Mouse (Mus musculus): ENCODE data around the gene 4930407I10Rik. TPM values are rescaled to one million over a fixed set of nuclear protein-coding genes. Genes with fewer than 3 reads are reported as not detected.

4930407I10Rik gene
- total RNA-seq (2021): not detected
- long read RNA-seq, experiment 1: 0 reads
- long read RNA-seq, experiment 2: 0 reads

- no peak for DNase-seq
Observed at GRCm38 (mm10) chr15:82058719-82059201, at the start of gene 4930407I10Rik. TSS of gene 4930407I10Rik (plus strand) at chr15:82059151.

DNA sequence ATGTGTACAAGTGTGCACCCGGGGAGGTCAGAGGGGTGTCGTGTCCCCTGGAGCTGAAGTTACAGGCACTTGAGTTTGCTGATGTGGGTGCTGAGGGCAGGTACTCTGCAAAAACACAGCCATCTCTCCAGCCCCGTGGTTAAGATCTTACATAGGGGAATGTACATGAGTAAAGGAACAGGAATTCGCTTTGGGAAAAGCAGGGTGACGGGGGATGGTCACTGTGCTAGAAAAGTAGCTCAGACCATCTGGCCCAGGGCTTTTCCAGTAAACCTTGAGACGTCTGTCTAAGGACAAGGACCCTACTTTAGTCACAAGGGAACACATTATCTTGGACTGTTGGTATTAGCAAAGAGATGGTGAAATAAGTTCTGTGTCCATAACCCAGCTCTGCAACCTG is 47.0 kb upstream of the 4930407I10Rik start:
- DNase-seq: no peak

- DNase-seq: no peak
Observed at GRCm38 (mm10) chr15:82014745-82015391, 44.1 kb upstream of the 4930407I10Rik start.

DNA sequence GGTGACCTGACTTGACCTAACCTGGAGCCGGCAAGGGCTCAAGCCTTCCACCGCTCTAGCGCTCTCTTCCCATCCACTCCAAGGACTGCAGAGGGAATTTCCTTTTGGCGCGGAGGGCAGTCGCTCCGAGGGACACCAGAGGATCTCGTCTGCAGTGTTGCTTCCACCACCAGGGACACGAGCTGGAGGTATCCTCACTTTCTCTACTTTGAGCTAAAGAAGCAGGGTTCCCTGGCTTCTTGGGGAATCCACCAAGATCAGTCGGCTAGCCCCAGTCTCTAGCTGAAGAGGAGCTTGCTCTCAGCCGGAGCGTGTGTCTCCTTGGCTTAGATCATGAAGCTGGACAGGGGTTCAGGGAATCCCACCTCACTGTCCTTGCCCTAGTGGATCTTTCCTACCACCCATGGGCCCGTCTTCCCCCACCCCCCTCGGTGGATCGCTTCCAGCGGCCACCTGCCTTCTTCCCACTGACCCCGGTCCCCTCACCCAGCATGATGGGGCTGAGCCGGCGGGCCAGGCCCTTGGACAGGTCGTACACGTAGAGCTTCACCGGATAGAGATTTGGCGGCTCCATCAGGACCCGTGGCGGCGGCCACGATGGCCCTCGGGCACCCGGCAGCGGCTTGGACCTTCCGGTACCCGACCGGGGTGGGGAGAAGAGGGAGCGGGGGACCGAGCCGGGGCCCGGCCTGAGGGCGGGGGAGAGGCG is 43.4 kb upstream of the 4930407I10Rik start:
- peak; percentile 11 for DNase-seq

GRCm38 (mm10) chr15:82016101-82016808 is 42.7 kb upstream of the 4930407I10Rik start:
- DNase-seq: peak; percentile 98

DNA sequence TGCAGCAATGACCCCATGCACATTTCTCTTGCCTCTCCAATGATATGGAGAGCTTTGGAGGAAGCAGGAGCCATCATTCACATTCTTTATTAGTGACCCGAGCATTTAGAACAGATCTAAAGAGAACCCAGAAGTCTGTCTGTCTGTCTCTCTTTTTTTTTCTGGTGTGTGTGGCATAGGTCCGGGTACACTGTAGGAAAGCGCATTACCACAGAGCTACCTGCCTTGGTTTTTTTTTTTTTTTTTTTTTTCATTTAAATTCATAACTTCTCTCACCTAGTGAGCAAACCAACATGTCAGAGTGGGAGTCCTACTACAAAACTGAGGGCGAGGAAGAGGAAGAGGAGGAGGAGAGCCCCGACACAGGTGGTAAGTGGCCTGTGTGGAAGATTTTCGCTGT is 42.1 kb upstream of the 4930407I10Rik start:
- no peak for DNase-seq

- DNase-seq: no peak
Observed at GRCm38 (mm10) chr15:82017461-82017860, 41.5 kb upstream of the 4930407I10Rik start.

DNA sequence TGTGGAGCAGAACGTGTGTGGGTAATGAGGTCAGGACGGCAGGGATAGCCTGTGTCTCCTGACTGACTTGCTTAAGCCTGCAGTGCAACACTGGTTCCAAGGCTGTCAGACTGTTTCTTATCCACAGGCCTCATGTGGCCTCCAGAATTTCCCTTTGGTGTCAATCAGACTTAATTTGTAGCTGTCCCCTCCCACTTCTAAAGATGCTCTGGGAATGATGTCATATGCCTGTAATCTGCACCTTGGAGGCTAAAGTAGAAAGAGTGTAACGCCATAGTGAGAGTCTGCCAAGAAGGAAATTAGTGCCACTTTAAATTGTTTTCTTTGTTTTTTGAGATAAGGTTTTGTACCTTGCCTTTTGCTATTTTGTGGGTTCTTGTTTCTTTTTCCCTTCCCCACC is 39.7 kb upstream of the 4930407I10Rik start:
- DNase-seq: no peak

- DNase-seq: no peak
Observed at GRCm38 (mm10) chr15:82022535-82023088, 36.3 kb upstream of the 4930407I10Rik start.

DNA sequence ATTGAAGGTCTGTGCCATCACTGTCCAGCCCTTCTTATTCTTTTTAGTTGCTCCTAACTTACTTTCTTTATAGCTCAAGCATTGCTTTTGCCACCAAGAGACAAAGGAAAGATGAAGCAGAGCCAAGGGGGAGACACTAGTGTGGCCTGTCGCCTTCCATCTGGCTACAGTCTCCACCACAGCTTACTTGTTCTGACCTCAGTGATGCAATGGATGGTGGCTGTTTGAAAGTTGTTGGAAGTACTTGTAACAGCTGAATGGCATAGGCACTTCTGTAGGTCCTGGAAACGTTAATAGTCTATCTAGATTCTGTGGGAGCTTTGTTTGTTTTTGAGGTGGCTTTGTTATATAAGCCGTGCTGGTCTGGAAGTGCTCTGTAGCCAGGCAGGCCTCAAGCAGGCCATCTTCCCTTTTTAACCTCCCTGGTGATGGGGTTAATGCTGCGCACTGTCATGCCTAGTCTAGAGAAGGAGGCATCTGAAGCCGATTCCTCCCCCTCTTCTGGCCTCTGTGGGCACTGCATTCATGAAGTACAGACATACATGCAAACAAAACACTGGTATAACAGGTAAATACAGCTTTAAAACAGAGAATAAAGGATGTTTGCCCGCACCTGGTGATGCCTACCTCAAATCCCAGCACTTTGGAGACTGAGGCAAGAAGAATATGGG is 34.9 kb upstream of the 4930407I10Rik start:
- no peak for DNase-seq

DNA sequence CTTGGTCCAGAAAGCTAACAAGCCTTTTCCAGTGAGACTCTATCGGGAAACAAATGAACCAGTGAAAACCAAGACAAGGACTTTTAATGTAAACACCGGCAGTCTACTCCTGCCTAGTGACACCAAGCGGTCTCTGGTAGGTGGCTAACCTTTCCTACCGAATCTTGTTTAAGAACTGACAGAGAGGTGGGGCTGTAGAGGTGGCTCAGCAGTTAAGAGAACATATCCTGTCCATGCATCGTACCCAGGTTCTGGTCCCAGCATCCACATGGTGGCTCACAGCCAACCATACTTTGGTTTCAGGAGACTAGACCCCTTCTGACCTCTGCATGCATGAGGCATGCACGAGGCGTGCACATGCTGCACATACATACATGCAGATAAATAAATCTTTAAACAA is 31.7 kb upstream of the 4930407I10Rik start:
- no peak for DNase-seq

DNA sequence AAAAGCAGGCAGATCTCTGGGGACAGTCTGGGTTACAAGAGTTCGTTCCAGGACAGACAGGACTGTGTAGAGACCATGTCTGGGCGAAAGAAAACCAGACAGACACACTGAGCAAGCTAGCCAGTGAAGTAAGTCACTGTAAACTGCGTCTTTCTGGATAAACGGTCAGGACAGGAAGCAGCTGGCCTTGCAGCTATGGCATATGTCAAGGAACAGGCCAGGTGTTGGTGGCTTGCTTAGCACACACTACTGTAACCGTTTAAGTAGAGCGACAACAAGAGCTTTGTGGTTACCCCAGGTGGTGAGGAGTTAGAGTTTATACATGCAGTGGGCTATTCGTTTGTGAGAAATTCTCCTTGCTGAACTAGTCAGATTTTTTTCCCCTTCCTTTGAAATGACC is 31.2 kb upstream of the 4930407I10Rik start:
- no peak for DNase-seq

GRCm38 (mm10) chr15:82032386-82032785 is 26.6 kb upstream of the 4930407I10Rik start:
- no peak for DNase-seq

DNA sequence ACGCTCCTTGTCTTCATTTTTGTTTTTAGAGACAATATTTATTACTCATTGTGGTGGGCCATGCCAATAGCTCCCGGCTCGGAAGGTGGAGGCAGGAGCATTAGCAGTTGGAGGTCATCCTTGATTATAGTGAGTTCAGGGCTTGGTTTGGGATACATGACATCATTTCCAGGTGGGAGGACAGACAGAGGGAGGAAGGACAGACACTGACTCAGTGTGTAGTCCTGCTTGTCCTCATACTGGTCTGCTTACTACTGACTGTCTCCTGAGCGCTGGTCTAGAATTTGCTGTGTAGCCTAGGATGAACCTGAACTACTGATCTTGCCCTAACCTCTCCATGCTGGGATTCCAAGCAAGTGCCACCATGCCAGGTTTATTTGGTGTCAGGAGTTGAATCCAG is 25.2 kb upstream of the 4930407I10Rik start, which contains the start of gene Desi1:
TSS of gene Desi1 (minus strand) at position 101 of the 400 bp plus-strand sequence.
- no peak for DNase-seq

DNA sequence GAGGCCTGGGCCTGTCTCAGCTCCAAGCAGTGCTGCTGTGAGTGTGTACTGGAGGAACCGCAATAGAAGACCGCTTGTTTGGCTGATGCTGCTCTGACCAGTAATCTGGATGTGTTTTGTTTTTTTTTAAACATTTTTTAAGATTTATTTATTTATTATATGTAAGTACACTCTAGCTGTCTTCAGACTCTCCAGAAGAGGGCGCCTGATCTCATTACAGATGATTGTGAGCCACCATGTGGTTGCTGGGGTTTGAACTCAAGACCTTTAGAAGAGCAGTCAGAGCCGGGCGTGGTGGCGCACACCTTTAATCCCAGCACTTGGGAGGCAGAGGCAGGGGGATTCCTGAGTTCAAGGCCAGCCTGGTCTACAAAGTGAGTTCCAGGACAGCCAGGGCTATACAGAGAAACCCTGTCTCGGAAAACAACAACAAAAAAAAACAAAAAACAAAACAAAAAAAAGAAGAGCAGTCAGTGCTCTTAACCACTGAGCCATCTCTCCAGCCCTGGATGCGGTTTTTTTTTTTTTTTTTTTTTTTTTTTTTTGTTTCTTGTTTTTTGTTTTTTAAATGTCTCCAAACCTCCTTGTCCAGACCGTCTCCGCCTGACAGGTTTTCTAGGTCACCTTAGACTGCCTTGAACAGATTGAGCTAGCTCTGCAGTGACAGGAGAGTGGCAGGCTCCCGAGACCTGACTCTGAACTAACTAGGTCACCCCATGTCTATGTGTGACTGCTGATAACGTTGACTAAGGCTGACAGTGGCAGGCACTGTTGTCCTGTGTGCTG is 22.9 kb upstream of the 4930407I10Rik start:
- no peak for DNase-seq

DNA sequence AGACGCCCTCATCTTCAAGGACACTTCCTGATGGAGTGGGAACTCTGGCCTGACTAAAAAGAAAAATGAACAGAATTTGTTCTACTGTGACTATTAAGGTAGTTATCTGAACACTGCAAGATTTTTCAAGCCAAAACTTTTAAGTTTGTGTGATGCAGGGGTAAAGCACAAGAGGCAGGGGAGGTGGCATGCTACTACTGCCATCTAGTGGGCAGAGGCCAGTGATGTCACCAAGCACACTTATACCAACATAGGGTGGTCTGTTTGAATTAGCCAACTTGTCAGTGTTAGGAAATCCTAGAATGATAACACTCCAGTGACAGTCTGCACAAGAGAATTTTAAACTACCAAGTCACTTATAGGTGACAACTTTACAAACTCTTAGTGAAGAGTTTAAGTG is 18.3 kb upstream of the 4930407I10Rik start:
- DNase-seq: no peak

DNA sequence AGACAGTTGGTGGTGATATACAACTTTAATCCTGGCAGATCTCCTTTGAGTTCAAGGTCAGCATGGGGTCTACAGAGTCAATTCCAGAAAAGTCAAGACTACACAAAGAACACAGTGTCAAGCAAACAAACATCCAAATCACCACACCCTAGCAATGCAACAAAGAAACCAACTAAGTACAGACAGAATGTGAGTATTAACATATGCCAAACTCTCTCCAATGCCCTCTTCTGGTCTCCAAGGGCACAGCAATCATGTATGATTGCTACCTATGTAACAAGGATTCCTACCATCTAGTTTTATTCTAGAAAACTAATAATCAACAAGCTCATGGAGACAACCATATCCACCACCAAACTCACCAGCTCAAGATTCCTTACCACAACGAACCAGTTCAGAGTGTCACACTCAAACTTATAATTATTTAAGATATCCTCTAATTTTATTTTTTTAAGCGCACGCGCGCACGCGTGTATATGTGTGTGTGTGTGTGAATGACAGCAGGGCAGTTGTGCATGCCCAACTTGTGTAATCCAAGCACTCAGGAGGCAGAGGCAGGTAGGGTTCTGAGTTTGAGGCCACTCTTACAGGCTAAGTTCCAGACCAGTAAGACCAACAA is 14.7 kb upstream of the 4930407I10Rik start:
- DNase-seq: no peak

DNA sequence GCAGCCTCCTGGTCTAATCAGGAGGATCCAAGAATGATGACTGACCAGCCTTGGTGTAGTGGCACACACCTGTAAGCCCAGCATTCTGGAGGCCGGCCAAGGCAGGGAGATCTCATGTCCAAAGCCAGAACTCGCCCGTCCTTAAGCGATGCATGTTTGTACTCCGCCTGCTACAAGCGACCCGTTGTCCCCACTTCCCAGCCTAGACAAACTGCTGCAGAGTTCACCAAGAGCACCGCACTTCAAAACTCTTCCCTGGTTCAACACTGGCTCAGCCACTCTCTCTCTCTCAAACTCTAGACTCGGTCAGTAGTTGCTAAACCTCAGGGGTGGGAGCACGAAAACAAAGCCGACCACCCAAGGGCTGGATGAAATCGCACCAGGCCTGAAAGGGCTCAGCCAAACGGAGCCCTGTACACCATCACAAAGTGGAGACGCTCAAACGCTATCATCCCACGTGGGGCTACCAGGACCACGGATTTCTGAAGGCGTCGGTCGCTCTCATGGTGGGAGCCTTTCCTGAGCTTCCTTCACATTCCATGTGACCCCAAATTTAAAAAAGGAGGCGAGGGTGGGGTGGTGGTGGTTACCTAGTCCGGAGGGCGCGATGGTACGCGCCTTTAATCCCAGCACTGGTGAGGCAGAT is 12.6 kb upstream of the 4930407I10Rik start:
- DNase-seq: no peak

GRCm38 (mm10) chr15:82047080-82047883 is 11.7 kb upstream of the 4930407I10Rik start, which contains the start of gene Snu13:
TSS of gene Snu13 (minus strand) at chr15:82047598.
- DNase-seq: peak; percentile 87
